Mouse (Mus musculus) splenic B cell, adult 2 months (primary cell): ENCODE measurements at regions not wholly inside any gene's neighbourhood (a gene's known extent, or its start where the extent isn't known, plus 50 kb on each side); places are given as distances from the start of the nearest gene placed in this dataset.
"Not testable (repeated sequence)": the region's sequence is repeated elsewhere in the genome, so short reads cannot be mapped to it uniquely, and the experiment has no call there.

ENCODE experiments used
- DNase-seq: peaks from one replicate; pipeline ENCODE4 v3.0.0-alpha.2; 2011; ENCODE audit warnings: low read depth, low spot score
- H3K27me3 ChIP-seq: 2 replicates; pipeline ENCODE4 v1.6.1; 2012; ENCODE audit warnings: mild to moderate bottlenecking, low read length, moderate library complexity, mixed read lengths; ENCODE audit not compliant: control insufficient read depth, poor library complexity, insufficient read depth, severe bottlenecking
- H3K36me3 ChIP-seq: 2 replicates; pipeline ENCODE4 v1.6.1; 2012; ENCODE audit warnings: mild to moderate bottlenecking, low read length, moderate library complexity, mixed read lengths; ENCODE audit not compliant: control insufficient read depth, poor library complexity, insufficient read depth, severe bottlenecking

DNA sequence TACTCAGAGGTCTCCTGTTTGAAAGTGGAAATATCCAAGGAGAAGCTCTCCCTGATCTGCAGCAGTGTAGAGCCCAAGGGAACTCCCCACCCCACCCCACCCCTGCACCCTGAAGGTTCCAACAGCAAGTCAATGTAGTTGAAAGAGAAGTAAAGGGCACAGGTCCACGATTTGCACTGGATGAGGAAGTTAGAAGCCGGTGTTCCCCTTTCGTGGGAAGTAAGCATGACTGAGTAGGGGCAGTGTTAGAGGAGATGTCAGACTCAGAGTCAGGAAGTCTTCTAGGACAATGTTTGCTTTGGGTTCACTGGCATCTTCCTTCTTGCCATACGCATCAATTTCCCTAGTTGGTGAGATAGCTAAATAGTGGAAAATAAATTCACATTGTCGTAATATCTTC, 64.9 kb downstream of the H2al2a start:
- DNase-seq, result peak; percentile 69
- no peaks in the 10 kb centered on the region for H3K27me3 ChIP-seq
- H3K36me3 ChIP-seq, result no peaks in the 10 kb centered on the region

GRCm38 (mm10) chr2:17918861-17919648, 77.7 kb downstream of the H2al2a start:
- DNase-seq, result no peak
- Histone ChIP-seq H3K36me3 (no peaks in the 10 kb centered on the region), H3K27me3 (no peaks in the 10 kb centered on the region)

- Histone ChIP-seq H3K27me3 (no peaks in the 10 kb centered on the region), H3K36me3 (no peaks in the 10 kb centered on the region)
- no peak for DNase-seq
Measured at GRCm38 (mm10) chr2:17917238-17917946, 79.4 kb downstream of the H2al2a start.

GRCm38 (mm10) chr2:17902616-17903015, 94.1 kb downstream of the H2al2a start:
- Histone ChIP-seq H3K36me3 (no peaks in the 10 kb centered on the region), H3K27me3 (no peaks in the 10 kb centered on the region)
- DNase-seq, result no peak

DNA sequence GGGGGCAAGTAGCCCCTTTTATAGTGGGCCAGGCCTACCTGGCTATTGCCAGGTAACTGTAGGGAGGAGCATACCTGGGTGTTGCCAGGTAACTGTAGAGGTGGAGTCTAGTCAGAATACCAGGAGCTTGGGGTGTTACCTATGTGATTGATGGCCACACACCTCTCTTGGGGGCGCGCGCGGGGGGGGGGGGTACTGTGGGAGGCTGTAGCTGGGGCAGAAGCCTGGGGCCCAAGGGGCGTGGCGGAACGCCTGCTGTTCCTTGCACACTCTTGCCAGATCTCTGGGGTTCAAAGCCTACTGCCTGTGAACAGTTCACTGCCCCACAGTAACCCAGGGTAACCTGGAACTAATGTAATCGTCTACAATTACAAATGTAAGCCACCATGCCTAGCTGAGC, 96.6 kb downstream of the H2al2a start:
- H3K36me3 ChIP-seq, result no peaks in the 10 kb centered on the region
- DNase-seq, result no peak

DNA sequence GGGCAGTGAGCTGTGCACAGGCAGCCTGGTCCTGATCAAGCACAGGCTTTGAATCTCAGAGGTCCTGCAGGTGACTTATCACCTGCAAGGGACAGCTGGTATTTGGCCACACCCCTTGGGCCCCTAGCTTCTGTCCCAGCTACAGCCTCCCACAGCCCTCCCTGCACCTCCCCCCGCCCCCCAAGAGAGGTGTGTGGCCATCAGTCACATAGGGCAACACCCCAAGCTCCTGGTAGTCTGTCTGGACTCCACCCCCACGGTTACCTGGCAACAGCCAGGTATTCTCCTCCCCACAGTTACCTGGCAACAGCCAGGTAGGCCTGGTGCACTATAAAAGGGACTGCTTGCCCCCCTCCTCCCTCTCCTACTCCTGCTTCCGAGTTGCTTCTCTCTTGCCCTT, 98.0 kb downstream of the H2al2a start:
- H3K27me3 ChIP-seq, result no peaks in the 10 kb centered on the region
- no peak for DNase-seq
- no peaks in the 10 kb centered on the region for H3K36me3 ChIP-seq

More for the DNA sequence above, 96.6 kb downstream of the H2al2a start:
- no peaks in the 10 kb centered on the region for H3K27me3 ChIP-seq

- no peak for DNase-seq
- no peaks in the 10 kb centered on the region for H3K36me3 ChIP-seq
- no peaks in the 10 kb centered on the region for H3K27me3 ChIP-seq
Measured at GRCm38 (mm10) chr2:17896036-17896435, 100.7 kb downstream of the H2al2a start.

DNA sequence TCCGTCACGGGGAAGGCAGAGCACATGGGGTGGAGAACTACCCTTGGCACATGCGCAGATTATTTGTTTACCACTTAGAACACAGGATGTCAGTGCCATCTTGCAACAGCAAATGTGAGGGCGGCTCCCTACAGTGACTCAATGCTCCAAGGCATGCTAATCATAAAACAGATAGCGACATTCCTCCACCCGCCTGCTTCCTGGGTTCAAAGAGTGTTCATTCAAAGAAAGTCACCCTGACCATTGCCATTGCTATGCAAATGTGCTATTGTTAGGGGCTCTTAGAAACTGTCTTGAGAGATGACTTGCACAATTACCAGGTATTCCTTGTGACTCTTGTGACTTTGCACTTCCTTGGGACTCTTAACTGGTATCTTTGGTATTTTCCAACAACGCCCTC, 104.1 kb downstream of the H2al2a start:
- not testable (repeated sequence) for H3K27me3 ChIP-seq, H3K36me3 ChIP-seq, DNase-seq

DNA sequence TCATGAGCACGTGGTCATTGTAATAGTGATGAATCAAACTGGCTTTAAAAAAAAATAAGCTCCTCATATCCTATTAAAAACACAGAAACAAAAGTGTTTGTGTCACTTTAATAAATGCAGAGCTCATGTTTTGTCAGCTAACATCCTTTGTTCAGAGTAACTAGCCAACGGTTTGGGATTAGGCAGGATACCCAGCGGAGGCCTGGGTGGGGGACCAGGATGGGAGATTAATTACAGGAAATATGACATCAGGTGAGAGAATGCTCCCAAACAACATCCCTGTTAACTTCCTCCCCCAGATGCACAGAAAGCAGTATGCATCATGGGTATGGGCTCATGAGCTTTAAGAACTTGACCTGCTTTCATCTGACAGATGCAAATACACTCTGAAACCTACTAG, 109.1 kb downstream of the H2al2a start:
- no peak for DNase-seq
- H3K36me3 ChIP-seq, result no peaks in the 10 kb centered on the region
- no peaks in the 10 kb centered on the region for H3K27me3 ChIP-seq

DNA sequence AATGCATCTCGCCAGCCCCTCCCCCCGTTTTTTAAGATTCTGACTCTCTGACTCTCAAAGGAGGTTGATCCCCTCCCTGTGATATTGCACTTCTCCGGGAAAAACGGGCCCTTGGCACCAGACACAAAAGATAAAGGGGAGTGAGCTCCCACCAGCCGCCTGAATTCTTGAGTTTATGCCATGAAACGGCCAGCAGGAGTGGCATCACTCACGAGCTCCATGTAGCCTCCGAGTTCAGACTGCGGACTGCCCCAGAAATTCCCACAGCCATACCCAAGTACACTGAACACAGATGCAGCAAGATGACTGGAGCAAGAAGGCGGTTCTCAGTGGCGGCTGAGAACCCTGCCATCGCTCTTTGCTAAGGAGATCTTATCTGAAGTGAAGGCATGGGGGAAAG, 114.4 kb downstream of the H2al2a start:
- no peak for DNase-seq
- Histone ChIP-seq H3K27me3 (no peaks in the 10 kb centered on the region), H3K36me3 (no peaks in the 10 kb centered on the region)

- Histone ChIP-seq H3K36me3 (no peaks in the 10 kb centered on the region), H3K27me3 (no peaks in the 10 kb centered on the region)
- DNase-seq, result no peak
Measured at GRCm38 (mm10) chr2:17880800-17881717, 115.7 kb downstream of the H2al2a start.

GRCm38 (mm10) chr2:17877901-17878300, 118.9 kb downstream of the H2al2a start:
- no peaks in the 10 kb centered on the region for H3K36me3 ChIP-seq
- DNase-seq, result no peak
- no peaks in the 10 kb centered on the region for H3K27me3 ChIP-seq

GRCm38 (mm10) chr2:17876942-17877341, 119.8 kb downstream of the H2al2a start:
- no peaks in the 10 kb centered on the region for H3K27me3 ChIP-seq

GRCm38 (mm10) chr2:17876155-17876554, 120.6 kb downstream of the H2al2a start:
- no peak for DNase-seq
- Histone ChIP-seq H3K27me3 (no peaks in the 10 kb centered on the region), H3K36me3 (no peaks in the 10 kb centered on the region)

More at GRCm38 (mm10) chr2:17876942-17877341, 119.8 kb downstream of the H2al2a start:
- H3K36me3 ChIP-seq, result no peaks in the 10 kb centered on the region
- DNase-seq, result no peak

DNA sequence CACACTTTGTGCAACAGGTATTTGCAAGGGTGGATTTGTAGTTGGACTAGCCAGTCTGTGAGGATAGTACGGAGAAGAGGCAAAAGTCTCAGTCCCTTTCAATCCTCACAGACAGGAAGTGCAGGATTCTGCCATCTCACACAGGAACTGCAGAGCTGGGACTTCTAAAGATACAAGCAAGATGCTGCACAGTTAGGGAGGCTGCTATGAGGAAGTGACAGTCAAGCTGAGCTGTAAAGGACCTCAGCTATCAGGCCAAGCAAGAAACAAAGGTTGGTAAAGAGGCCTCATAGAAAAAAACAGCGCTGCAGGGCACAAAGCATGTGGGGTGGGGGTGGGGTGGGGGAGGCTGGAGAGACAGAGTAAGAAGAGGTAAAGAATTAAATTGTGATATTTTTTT, 126.2 kb downstream of the H2al2a start:
- DNase-seq, result no peak
- Histone ChIP-seq H3K36me3 (no peaks in the 10 kb centered on the region), H3K27me3 (no peaks in the 10 kb centered on the region)
